Mouse (Mus musculus): Measurements from ENCODE around the gene Adgrf5.

Adgrf5 gene

DNA sequence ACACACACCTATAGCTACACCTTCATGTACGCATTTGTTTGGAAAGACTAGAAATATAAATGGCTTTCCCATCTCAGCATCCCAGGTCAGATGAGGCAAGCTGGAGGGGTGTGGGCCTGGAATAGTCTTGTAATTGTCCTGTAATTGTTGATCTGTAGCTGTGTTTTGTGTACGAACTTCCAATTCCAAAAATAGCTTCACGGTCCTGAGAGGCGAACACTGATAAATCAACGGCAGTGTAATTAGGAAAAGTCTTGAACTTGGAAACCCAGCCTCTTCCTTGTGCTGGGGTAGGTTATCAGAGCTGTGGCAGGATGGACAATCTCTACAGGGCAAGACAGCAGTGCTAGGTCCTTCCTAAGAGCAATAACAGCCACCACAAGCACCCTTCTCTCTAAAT lies 18.5 kb downstream of the Adgrf5 start:
- no peak for DNase-seq (ENCODE audit: low spot score)

DNA sequence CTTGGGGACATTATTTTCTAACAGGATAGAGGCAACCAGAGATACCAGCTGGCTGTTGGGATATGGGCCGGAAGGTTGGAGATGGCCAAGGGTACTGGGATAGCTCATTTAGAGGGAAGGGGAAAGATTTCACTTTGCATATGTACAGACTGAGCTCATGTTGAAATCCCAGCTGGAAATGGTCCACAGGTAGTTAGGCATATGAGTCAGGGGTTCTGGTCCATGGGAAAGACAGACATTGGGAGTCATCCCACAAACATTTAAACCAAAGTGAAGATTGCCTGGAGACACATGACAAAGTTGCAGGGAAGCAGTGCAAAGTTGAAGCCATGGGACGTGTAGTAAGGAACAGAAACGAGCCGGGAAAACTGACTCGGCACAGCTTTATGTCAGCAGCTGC lies 26.1 kb downstream of the Adgrf5 start:
- DNase-seq (ENCODE audit: low spot score) = no peak

DNA sequence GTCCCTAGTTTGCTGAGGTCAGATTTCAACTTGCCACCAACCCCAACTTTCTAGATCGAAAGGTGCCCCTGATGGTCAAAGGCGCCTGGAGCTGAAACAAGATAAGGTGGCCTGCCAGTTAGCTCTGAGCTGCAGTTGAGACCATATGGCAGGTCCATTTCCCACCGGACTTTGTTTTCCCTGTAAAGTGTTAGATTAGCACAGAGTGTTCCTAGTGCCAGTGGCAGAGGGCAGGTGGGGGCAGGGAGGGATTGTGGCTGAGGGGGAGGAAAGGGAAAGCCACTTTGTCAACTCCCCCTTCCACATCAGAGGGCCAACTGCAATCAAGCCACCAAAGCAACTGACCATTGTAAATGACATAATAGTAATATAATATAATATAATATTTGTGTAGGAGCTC lies 26.9 kb downstream of the Adgrf5 start:
- no peak for DNase-seq (ENCODE audit: low spot score)

DNA sequence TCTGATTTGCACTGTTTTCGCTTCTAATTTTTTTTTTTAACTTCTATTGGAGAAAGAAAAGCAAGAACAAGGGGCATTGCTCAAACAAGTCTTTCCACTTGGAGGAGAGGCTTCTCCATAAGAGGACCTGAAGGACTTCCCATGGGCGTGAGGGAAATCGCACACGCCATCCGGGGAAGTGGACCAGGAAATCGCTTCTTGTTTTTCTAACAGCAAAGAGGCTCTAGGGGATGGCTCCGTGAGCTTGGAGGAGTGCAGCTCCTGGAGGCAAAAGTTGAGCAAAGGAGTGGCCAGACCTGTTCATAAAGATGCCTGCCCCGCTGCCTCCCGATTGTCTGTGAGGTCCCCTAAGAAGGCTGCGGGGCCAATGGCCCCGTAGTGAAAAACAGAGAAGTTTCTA lies 29.0 kb downstream of the Adgrf5 start:
- DNase-seq (ENCODE audit: low spot score) = no peak

DNA sequence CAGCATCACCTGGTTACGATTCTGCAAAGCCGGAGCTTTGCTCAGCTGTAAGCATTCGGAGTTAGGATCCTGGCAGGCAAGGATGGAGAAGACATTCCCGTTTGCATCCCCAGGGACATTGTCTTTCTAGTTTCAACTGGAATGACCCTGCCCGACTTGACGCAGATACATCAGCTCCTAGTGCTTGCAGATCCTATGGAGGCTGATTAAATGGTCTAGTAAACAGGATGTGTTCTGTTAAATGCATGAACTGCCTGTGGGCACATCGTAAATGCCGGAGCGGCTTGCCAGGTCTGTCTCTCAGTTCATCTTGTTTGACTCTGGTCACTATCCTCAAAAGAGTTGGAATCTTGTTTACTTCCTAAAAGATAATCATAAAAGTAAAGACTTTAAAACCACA lies 31.9 kb downstream of the Adgrf5 start:
- DNase-seq (ENCODE audit: low spot score) = no peak

DNA sequence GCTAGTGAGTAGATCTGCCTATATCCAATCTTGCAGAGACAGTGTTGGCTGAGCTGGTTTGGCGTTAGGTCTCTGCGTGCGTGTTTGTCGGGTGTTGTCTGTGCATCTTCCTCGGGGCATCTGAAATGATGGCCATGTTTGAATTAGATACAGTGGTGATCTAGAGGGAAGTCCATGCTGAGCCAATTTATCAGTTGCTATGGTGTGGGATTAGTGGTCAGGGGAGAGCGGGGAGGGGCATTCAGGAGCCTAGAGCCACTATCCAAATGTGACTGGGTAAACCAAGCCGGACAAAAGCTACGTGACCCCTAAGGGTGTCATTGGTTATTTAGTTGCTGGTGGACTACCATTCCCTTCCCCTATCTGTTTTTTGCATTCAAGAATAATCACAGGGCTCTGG lies 33.4 kb downstream of the Adgrf5 start:
- no peak for DNase-seq (ENCODE audit: low spot score)

DNA sequence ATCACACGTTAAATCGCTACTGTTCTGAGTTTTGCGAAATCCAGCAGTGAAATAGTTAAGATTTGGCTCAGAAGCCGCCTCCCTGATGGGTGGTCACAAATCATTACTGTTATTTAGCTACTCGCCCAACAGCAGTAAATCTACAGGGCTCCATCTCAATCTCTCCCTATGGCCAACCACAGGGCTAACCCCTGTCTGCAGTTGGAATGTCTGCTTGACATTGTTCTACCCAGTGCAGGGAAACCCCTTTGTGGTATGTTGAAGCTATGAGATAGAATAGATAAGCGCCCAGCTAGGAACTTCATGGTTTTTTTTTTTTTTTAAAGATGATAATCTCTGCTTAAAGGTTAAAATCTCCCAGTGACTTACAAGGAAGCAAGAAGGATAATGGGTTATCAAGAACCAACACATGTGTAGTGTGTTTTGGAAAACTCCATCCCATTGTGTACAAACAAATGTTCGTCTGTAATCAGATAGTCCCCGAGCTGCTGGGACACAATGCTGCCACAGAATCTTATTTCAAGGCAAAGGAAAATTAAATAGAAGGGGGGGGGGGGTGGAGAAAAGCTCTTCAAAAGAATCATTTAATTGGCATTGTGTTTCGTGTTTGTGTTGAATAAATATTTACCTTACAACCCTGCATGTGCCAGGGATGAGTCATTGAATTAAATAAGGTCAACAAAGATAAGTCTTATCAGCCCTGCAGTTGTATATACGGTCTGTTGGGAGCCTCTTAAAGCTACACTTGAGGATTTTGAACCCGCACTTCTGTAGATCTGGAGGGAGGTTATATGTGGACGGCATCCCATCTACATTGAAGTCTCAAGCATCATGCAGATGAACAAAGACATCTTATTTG lies 35.4 kb downstream of the Adgrf5 start:
- DNase-seq (ENCODE audit: low spot score) = no peak

DNA sequence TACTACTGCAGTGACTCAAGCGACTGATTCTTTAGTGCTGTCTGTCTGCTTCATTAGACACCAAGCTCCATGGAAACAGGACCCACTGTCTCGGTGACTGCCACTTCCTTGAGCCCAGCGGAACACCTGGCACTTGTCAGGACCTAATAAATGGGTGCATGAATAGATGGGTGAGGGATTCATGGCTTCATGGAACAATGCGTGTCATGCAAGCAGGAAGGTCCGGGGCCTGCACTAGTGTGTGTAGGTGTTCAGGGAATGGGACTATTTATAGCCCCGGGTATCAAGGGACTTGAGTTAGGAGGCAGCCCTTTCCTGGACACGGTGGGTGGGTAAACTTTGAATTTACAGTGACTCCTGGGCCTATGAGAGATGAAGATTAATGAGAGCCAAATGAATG lies 38.4 kb downstream of the Adgrf5 start:
- no peak for DNase-seq (ENCODE audit: low spot score)

DNA sequence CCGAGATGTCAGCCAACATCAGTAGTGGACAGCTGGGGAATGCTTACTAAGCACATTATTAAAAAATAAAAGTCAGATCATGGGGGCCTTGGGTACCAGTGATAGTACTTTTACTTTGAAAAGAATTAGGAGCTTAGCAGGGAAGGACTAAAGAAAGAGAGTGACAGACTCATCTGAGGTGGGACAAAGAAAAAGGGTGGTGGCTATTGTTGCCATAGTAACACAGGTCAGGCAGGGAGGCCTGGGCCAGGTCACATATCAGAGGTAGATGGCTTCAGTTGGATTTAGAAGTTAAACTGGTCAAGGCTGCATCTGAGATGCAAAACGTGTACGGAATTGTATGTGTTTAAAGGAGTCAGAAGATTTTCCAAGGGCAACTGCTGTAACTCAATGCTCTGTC lies 38.9 kb downstream of the Adgrf5 start:
- DNase-seq (ENCODE audit: low spot score) = no peak

DNA sequence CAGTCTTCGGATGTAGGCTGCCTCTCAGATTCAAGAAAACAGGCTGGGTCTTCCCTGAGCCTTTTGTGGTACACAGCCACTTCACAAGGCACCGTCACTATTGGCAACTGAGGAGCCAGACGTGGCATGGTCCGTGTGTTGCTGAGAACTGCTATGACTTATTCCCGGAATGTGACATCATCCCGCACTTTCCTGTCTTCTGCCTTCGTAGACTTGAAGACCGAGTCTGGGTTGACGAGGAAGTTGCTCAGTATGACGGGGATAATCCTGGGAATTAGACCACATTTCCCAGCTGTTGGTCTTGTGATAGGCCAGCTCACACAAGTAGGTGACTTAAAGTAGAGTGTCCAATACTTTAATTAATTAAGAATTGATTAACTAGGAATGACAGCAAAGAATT lies 40.2 kb downstream of the Adgrf5 start:
- no peak for DNase-seq (ENCODE audit: low spot score)

DNA sequence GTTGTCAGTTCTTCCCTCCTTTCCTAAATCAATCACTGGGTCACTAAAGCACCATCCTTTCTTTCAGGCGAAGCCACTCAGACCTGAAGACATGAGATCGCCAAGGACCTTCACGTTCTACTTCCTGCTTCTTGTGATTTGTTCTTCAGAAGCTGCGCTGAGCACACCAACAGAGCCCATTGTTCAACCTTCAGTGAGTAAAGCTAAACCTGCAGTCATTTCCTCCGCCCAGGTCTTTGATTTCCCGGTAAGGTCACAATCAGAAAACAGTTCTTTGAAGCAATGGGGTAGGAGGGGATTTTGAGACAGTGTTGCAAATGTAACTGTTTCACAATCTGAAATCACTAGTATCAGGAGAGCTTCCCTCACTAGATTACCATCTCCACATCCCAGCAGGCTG lies 43.6 kb downstream of the Adgrf5 start:
- DNase-seq (ENCODE audit: low spot score) = no peak

DNA sequence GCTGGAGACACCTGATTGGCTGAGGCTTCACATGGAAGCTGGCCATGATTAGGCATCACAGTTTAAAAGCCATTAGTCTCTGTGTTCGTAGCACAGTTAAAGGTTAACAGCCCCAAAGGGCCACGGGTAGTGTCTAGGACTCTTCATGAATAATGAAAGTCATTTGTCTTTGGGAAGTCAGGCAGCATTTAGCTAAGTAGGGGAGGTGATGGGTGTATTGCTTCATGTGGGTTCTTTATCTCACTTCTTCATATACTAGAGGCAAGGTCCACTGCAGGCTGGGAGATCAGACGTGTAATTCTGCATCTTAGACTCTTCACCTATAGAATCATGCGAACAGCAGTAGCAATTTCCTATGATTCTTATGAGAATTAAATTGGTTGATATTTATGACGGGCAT lies 44.2 kb downstream of the Adgrf5 start:
- DNase-seq (ENCODE audit: low spot score) = no peak

DNA sequence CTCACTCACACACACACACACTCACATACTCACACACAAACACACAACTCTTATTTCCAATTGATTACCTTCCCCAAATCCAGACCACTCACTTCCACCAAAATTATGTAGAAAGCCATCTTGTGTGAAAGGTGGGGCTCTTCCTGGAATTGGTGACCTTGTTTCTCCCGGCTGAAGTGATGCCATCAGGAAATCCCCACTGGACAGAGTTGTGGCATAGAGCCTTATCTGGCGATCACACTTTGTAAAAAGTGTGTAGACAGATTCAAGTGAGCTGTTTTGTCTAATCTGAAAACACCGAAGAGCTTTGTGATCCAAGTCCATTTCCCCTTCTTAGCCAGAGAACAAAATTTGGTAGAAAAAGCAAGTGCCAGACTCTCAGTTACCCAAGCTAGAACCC lies 46.1 kb downstream of the Adgrf5 start:
- DNase-seq (ENCODE audit: low spot score) = no peak

DNA sequence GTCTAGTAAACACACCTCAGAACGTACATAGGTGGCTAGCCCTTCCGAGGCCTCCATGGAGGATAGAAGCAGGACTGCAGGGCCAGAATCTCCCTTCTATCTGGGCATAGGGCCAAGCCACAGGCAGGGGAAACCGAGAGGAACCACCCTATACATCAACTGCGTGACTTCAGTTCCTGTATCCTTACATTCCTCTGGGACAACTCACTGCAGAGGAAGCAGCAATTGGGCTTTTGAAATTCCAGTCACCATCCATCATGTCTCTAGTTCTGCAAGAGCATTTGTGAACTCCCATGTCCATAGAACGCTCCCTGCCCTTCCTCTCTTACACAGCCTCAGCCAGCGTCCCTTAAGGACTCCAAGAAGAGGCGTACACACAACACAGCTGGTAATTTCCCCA lies 47.3 kb downstream of the Adgrf5 start:
- DNase-seq (ENCODE audit: low spot score) = no peak

DNA sequence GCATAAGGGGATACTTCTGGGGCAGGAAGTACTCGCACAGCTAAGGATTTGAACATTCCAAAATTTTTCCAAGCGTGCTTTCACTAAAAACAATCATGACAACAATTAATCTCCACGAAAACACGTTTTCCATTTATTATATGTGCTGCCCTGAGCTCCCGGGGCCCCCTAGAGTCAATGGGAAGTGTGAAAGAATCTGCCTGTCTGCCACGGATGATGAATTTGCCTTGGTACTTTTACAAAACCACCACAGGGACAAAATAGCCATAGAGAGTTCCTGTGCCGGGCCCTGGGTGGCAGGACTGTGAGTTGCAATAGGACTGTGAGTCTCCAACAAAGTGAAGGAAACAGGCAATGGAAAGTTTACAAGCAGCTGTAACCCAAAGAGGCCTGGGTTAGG lies 52.9 kb downstream of the Adgrf5 start:
- no peak for DNase-seq (ENCODE audit: low spot score)

DNA sequence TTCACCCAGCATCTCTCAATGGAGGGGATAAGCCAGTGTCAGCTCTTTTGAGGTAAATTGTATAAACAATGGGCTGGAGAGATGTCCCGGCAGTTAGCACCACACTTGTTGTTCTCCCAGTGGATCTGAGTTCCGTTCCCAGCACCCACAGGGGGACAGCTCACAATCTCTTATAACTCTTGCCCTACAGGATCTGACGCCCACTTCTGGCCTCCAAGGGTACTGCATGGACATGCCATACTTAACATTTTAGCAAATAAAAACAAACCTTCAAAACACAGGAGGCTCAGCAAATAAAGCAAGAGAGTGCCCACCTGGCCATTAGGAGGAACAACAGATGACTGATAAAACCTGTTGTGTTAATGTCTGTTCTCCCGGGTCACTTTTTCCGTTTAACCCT lies 59.0 kb downstream of the Adgrf5 start:
- no peak for DNase-seq (ENCODE audit: low spot score)

DNA sequence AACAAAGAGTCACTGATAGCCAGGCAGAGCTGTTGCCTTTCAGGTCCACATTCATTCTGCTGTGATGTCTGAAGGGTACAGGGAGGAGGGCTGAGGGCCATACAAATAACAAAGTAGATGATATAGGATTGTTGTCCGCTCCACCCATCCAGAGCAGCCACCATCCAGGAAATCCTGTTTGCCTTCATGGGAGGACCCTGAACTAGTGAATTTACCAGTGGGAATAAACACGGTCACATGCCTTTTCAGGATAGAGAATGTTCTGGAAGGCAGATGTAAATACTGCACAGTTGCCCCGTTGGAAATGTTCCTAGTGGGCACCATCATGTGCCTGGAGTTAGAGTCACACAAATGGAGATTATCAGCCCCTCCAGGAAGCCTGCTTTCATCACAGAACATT lies 60.1 kb downstream of the Adgrf5 start:
- DNase-seq (ENCODE audit: low spot score) = no peak

DNA sequence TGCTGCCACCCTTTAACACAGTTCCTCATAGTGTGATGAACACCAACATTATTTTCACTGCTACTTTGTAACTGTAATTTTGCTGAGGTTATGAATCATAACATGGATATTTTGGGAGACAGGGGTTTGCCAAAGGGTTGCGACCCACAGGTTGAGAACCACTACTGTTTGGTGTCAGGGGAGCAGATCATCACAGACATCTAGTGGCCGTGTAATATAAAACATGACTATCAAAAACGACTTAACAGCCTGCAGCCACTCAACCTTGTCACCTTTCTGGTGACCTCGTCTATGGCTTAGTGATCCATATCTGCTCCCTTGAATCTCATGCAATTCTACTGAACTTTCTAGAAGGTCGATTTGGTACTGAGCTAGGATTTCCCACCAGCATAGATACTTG lies 63.7 kb downstream of the Adgrf5 start:
- no peak for DNase-seq (ENCODE audit: low spot score)

DNA sequence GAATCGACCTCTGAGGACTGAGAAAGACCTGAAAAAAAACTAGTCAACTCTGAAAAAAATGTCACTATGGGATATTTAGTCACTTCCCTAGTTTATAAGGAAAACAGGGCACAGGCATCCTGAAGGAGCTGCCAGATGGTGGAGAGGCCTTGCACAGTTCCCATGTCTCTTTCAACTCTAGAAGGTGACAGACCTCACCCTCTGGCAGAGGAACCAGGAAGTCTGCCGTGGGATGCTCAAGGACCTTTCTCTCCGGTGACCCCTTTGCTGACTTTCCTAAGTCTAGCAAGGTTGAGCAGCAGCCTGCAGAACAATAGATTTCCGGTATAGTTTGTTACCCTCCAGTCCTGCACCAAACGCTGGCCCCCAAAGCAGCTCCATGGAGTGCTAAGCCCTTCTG lies 71.4 kb downstream of the Adgrf5 start:
- DNase-seq (ENCODE audit: low spot score) = no peak

DNA sequence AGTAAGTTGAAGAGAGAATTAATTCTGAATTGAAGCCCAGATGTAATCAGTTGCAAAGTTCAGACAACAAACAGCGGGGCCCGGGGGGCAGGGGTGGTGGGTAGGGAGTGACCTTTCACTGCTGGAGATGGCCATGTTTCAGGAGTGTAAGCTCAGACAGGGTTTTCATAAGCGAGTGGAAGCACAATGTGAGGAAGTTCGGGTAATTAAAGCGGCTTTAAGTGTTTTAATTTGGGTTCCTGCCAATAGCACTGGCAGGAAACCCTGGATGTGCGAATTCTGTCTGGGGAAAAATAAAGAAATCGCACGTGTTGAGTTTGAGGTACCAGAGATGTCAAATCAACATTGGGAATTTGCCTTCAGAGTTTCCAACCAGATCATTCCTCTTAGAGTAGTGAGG lies 74.2 kb downstream of the Adgrf5 start:
- no peak for DNase-seq (ENCODE audit: low spot score)

DNA sequence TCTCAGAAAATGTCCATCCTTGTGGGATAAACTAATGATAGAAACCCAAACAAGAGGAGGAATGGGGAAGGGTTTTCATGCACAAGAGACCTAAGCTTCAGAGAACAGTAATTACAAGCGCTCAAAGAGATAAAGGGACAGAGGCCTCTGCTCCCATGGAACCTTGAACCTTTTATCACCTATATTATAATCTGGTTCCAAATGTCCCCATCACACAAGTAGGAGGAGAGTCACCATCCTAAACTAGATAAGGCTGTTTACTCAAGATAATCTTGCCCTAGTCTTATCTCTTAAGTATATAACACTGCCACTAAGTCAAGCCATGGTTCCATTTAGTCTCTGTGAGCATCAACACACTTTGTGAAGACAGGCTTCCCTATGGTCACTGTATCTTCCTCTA lies 91.0 kb downstream of the Adgrf5 start:
- no peak for DNase-seq (ENCODE audit: low spot score)

DNA sequence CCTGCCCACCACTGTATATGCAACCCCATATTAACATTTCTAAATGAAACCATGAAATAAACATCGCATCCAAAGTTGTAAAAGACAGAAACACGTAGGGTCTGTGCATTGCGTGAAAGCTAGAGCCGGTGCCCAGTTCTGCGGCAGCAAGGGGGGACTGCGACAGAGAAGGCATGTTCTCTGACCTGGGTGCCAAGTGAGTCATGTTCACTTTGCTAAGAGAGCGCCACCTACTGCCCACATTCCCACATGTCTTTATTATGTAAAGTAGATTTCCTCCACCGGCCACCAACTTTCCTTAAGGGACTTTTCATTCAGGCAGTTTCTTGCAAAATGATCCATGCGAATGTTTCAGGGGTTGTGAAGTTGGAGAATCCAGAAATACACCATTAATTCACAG lies 98.3 kb downstream of the Adgrf5 start:
- peak; percentile 5 for DNase-seq (ENCODE audit: low spot score)

DNA sequence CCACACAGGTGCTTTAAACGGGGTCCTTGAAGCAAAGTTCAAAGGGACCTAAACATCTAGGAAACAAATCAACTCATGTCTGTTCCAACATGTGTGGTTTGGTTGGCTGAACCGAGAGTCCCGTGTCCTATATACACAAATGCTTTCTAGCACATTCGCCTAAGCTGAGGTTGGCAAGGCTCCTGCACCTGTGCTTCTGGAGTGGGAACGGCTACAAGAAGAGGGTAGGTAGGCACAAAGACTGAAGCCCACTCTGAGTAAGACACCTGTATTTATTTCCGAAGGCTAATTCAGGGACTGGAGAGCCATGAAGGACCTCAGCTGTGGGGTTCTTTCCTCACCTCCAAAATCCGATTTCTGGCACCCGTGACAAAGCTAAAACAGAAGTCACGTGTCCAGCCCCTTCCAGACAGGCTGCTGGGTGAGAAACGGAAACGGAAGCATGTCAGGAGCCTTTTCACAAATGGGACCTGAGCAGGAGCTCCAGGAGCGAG lies 99.5 kb downstream of the Adgrf5 start:
- DNase-seq (ENCODE audit: low spot score) = no peak

All from T-cell, adult 2 months (primary cell).